Mouse (Mus musculus): ENCODE measurements around the gene Erg. TPM values are rescaled to one million over a fixed set of nuclear protein-coding genes. Genes with fewer than 3 reads are reported as not detected.

The Erg gene
- polyA plus RNA-seq (2015; fragmentation: Nextera tagmentation; extraction: Ambion mirVana) = 22.9 and 26.2 TPM in 2 replicates

- Histone ChIP-seq H3K36me3 (no peaks in the 10 kb centered on the region), H3K4me2 (peak within 1 kb of the TSS; percentile 87), H3K27me3 (peaks cover 22% of the 10 kb centered on the region), H3K9me3 (no peaks in the 10 kb centered on the region), H3K4me3 (peak within 1 kb of the TSS; percentile 57), H3K27ac (peak within 1 kb of the TSS; percentile 88), H3K4me1 (peaks cover 27% of the 10 kb centered on the region), H3K9ac (peak within 1 kb of the TSS; percentile 45)
- ATAC-seq (ENCODE audit: insufficient number of reproducible peaks, low FRiP score, low TSS enrichment, low read depth) = no peak
- WGBS = 2% methylated on average over 5 of the region's 5 CpGs
Observed at GRCm38 (mm10) chr16:95586311-95586602, at the start of gene Erg. Erg (minus strand) TSS chr16:95586593.

- WGBS = 67% methylated on average over 10 of the region's 10 CpGs
- H3K36me3 ChIP-seq = no peaks in the 10 kb centered on the region
- H3K27me3 ChIP-seq = no peaks in the 10 kb centered on the region
- H3K9ac ChIP-seq = no peak overlapping the region
- no peak overlapping the region for H3K4me2 ChIP-seq
- H3K9me3 ChIP-seq = no peaks in the 10 kb centered on the region
- H3K27ac ChIP-seq = no peak overlapping the region
- peaks cover 6% of the 10 kb centered on the region; the same call in 1 of the 2 replicates for H3K4me1 ChIP-seq
- no peak for ATAC-seq (ENCODE audit: insufficient number of reproducible peaks, low FRiP score, low TSS enrichment, low read depth)
- no peak overlapping the region for H3K4me3 ChIP-seq
Observed at GRCm38 (mm10) chr16:95631816-95632215, 45.4 kb upstream of the Erg start.

- ATAC-seq (ENCODE audit: insufficient number of reproducible peaks, low FRiP score, low TSS enrichment, low read depth) = no peak
- Histone ChIP-seq H3K36me3 (no peaks in the 10 kb centered on the region), H3K27ac (no peak overlapping the region), H3K4me1 (peaks cover 6% of the 10 kb centered on the region), H3K4me2 (no peak overlapping the region), H3K9ac (no peak overlapping the region), H3K27me3 (no peaks in the 10 kb centered on the region), H3K4me3 (no peak overlapping the region), H3K9me3 (no peaks in the 10 kb centered on the region)
- WGBS = 71% methylated on average over 7 of the region's 7 CpGs
Observed at GRCm38 (mm10) chr16:95623876-95624770, 37.7 kb upstream of the Erg start.

GRCm38 (mm10) chr16:95623056-95623455 is 36.7 kb upstream of the Erg start:
- Histone ChIP-seq H3K36me3 (no peaks in the 10 kb centered on the region), H3K9me3 (no peaks in the 10 kb centered on the region), H3K4me3 (no peak overlapping the region), H3K4me2 (no peak overlapping the region), H3K4me1 (peaks cover 11% of the 10 kb centered on the region), H3K27ac (no peak overlapping the region), H3K27me3 (no peaks in the 10 kb centered on the region), H3K9ac (no peak overlapping the region)
- ATAC-seq (ENCODE audit: insufficient number of reproducible peaks, low FRiP score, low TSS enrichment, low read depth) = no peak
- 63% methylated on average over 4 of the region's 4 CpGs for WGBS

- no peak overlapping the region for H3K27ac ChIP-seq
Observed at GRCm38 (mm10) chr16:95619859-95620325, 33.5 kb upstream of the Erg start.

GRCm38 (mm10) chr16:95618206-95618605 is 31.8 kb upstream of the Erg start:
- peaks cover 17% of the 10 kb centered on the region for H3K4me1 ChIP-seq
- peak; percentile 51; the same call in 1 of the 2 replicates for ATAC-seq (ENCODE audit: insufficient number of reproducible peaks, low FRiP score, low TSS enrichment, low read depth)
- no peaks in the 10 kb centered on the region for H3K9me3 ChIP-seq
- H3K4me2 ChIP-seq = peak overlapping the region; percentile 17; the same call in 1 of the 2 replicates
- H3K9ac ChIP-seq = no peak overlapping the region
- WGBS = 35% methylated on average over 15 of the region's 15 CpGs
- no peaks in the 10 kb centered on the region for H3K36me3 ChIP-seq
- no peak overlapping the region for H3K4me3 ChIP-seq
- no peaks in the 10 kb centered on the region for H3K27me3 ChIP-seq
- peak overlapping the region; percentile 61 for H3K27ac ChIP-seq

More at GRCm38 (mm10) chr16:95619859-95620325, 33.5 kb upstream of the Erg start:
- no peak for ATAC-seq (ENCODE audit: insufficient number of reproducible peaks, low FRiP score, low TSS enrichment, low read depth)
- Histone ChIP-seq H3K4me1 (peaks cover 17% of the 10 kb centered on the region), H3K9ac (no peak overlapping the region), H3K27me3 (no peaks in the 10 kb centered on the region), H3K36me3 (no peaks in the 10 kb centered on the region), H3K9me3 (no peaks in the 10 kb centered on the region), H3K4me3 (no peak overlapping the region), H3K4me2 (no peak overlapping the region)
- 62% methylated on average over 4 of the region's 4 CpGs for WGBS

- no peak overlapping the region for H3K9ac ChIP-seq
- H3K4me3 ChIP-seq = no peak overlapping the region
- peaks cover 17% of the 10 kb centered on the region for H3K4me1 ChIP-seq
- WGBS = 41% methylated on average over 6 of the region's 6 CpGs
- no peaks in the 10 kb centered on the region for H3K9me3 ChIP-seq
- H3K4me2 ChIP-seq = 0 out of 2 replicates have a peak overlapping the region, but pooled peaks have one; percentile 17
- H3K27ac ChIP-seq = peak overlapping the region; percentile 61
- H3K36me3 ChIP-seq = no peaks in the 10 kb centered on the region
- ATAC-seq (ENCODE audit: insufficient number of reproducible peaks, low FRiP score, low TSS enrichment, low read depth) = no peak
- H3K27me3 ChIP-seq = no peaks in the 10 kb centered on the region
Observed at GRCm38 (mm10) chr16:95617720-95618119, 31.3 kb upstream of the Erg start.

GRCm38 (mm10) chr16:95615579-95615978 is 29.2 kb upstream of the Erg start:
- no peaks in the 10 kb centered on the region for H3K9me3 ChIP-seq
- H3K36me3 ChIP-seq = no peaks in the 10 kb centered on the region
- 49% methylated on average over 6 of the region's 6 CpGs for WGBS
- no peaks in the 10 kb centered on the region for H3K27me3 ChIP-seq
- H3K9ac ChIP-seq = no peak overlapping the region
- ATAC-seq (ENCODE audit: insufficient number of reproducible peaks, low FRiP score, low TSS enrichment, low read depth) = no peak
- H3K4me2 ChIP-seq = no peak overlapping the region
- H3K27ac ChIP-seq = no peak overlapping the region
- H3K4me1 ChIP-seq = peaks cover 17% of the 10 kb centered on the region
- H3K4me3 ChIP-seq = no peak overlapping the region

- ATAC-seq (ENCODE audit: insufficient number of reproducible peaks, low FRiP score, low TSS enrichment, low read depth) = no peak
- H3K36me3 ChIP-seq = no peaks in the 10 kb centered on the region
- 95% methylated on average over 2 of the region's 2 CpGs for WGBS
- H3K4me2 ChIP-seq = no peak overlapping the region
- H3K9ac ChIP-seq = no peak overlapping the region
- H3K9me3 ChIP-seq = no peaks in the 10 kb centered on the region
- H3K4me1 ChIP-seq = peaks cover 17% of the 10 kb centered on the region
- H3K27ac ChIP-seq = no peak overlapping the region
- H3K27me3 ChIP-seq = no peaks in the 10 kb centered on the region
- no peak overlapping the region for H3K4me3 ChIP-seq
Observed at GRCm38 (mm10) chr16:95614482-95614881, 28.1 kb upstream of the Erg start.

GRCm38 (mm10) chr16:95611982-95612746 is 25.8 kb upstream of the Erg start:
- Histone ChIP-seq H3K36me3 (no peaks in the 10 kb centered on the region), H3K9ac (no peak overlapping the region), H3K27me3 (no peaks in the 10 kb centered on the region), H3K4me2 (no peak overlapping the region), H3K4me3 (no peak overlapping the region), H3K9me3 (no peaks in the 10 kb centered on the region), H3K4me1 (no peaks in the 10 kb centered on the region; the same call in 1 of the 2 replicates), H3K27ac (no peak overlapping the region)
- no peak for ATAC-seq (ENCODE audit: insufficient number of reproducible peaks, low FRiP score, low TSS enrichment, low read depth)
- 68% methylated on average over 20 of the region's 20 CpGs for WGBS

- WGBS = 78% methylated on average over 7 of the region's 7 CpGs
- Histone ChIP-seq H3K4me2 (no peak overlapping the region), H3K27me3 (no peaks in the 10 kb centered on the region), H3K9me3 (no peaks in the 10 kb centered on the region), H3K9ac (no peak overlapping the region), H3K4me1 (no peaks in the 10 kb centered on the region), H3K27ac (no peak overlapping the region), H3K36me3 (no peaks in the 10 kb centered on the region), H3K4me3 (no peak overlapping the region)
- ATAC-seq (ENCODE audit: insufficient number of reproducible peaks, low FRiP score, low TSS enrichment, low read depth) = no peak
Observed at GRCm38 (mm10) chr16:95608624-95609023, 22.2 kb upstream of the Erg start.

- Histone ChIP-seq H3K36me3 (no peaks in the 10 kb centered on the region), H3K27ac (no peak overlapping the region), H3K27me3 (no peaks in the 10 kb centered on the region), H3K4me2 (no peak overlapping the region), H3K9ac (no peak overlapping the region), H3K4me1 (peaks cover 12% of the 10 kb centered on the region), H3K9me3 (no peaks in the 10 kb centered on the region), H3K4me3 (no peak overlapping the region)
- WGBS = 23% methylated on average over 7 of the region's 7 CpGs
- no peak for ATAC-seq (ENCODE audit: insufficient number of reproducible peaks, low FRiP score, low TSS enrichment, low read depth)
Observed at GRCm38 (mm10) chr16:95605304-95605703, 18.9 kb upstream of the Erg start.
